Mouse (Mus musculus) MEL (cell line): ENCODE measurements around the gene Acer1. TPM values are rescaled to one million over a fixed set of nuclear protein-coding genes. Genes with fewer than 3 reads are reported as not detected.

Experiments
- DNase-seq: peaks from one replicate; pipeline ENCODE4 v3.0.0; 2011; ENCODE audit warnings: low read depth, low spot score
- H3K27ac ChIP-seq: 2 replicates; pipeline ENCODE4 v1.5.1; 2012; ENCODE audit warnings: low read depth, mild to moderate bottlenecking, control low read depth, low read length, moderate library complexity; ENCODE audit not compliant: control insufficient read depth
- H3K27me3 ChIP-seq, 2 experiments: fragments of 150-350 bp in 1 of 2; sonication (generic) in 1 of 2; 2 replicates each; pipeline ENCODE4 v1.6.1; 2012; ENCODE audit warnings: low read length in 2 of 2, mild to moderate bottlenecking in 2 of 2, improper control_type of control experiment in 1 of 2, moderate library complexity in 1 of 2; ENCODE audit not compliant: insufficient read depth in 2 of 2, control insufficient read depth in 1 of 2
- H3K36me3 ChIP-seq, 2 experiments: 2 replicates each; pipeline ENCODE4 v1.6.1; 2012 to 2014; ENCODE audit warnings: low read length in 2 of 2, improper control_type of control experiment in 1 of 2, inconsistent platforms in 1 of 2, mild to moderate bottlenecking in 1 of 2; ENCODE audit not compliant: insufficient read depth in 2 of 2, control insufficient read depth in 1 of 2
- H3K4me1 ChIP-seq, 2 experiments: fragments of 150-350 bp in 1 of 2; sonication (generic) in 1 of 2; 2 replicates each; pipeline ENCODE4 v1.6.1; 2012; ENCODE audit warnings: low read length in 2 of 2, improper control_type of control experiment in 1 of 2, mild to moderate bottlenecking in 1 of 2; ENCODE audit not compliant: insufficient read depth in 2 of 2, control insufficient read depth in 1 of 2
- H3K4me3 ChIP-seq, 2 experiments: fragments of 150-350 bp in 1 of 2; sonication (generic) in 1 of 2; 2 replicates each; pipeline ENCODE4 v1.5.1; 2012; ENCODE audit warnings: low read depth in 2 of 2, low read length in 2 of 2, mild to moderate bottlenecking in 2 of 2, moderate library complexity in 2 of 2, control low read depth in 1 of 2, improper control_type of control experiment in 1 of 2; ENCODE audit not compliant: control insufficient read depth in 1 of 2, insufficient read depth in 1 of 2
- H3K79me2 ChIP-seq: 2 replicates; pipeline ENCODE4 v1.6.1; 2012; ENCODE audit warnings: mild to moderate bottlenecking, low read length, moderate library complexity; ENCODE audit not compliant: control insufficient read depth, poor library complexity, insufficient read depth
- H3K9ac ChIP-seq: 2 replicates; pipeline ENCODE4 v1.6.1; 2012; ENCODE audit warnings: low read depth, mild to moderate bottlenecking, control low read depth, low read length, moderate library complexity; ENCODE audit not compliant: control insufficient read depth, poor library complexity, severe bottlenecking
- H3K9me3 ChIP-seq: fragments of 150-350 bp; sonication (generic); replicated peaks from 2 replicates; pipeline ENCODE4 v1.6.1; 2012; ENCODE audit warnings: mild to moderate bottlenecking, low read length, improper control_type of control experiment, moderate library complexity; ENCODE audit not compliant: insufficient read depth
- BHLHE40 ChIP-seq: IDR thresholded peaks from 2 replicates; pipeline ENCODE4 v1.6.1; 2012; ENCODE audit warnings: low read depth, mild to moderate bottlenecking, inconsistent platforms, low read length, improper control_type of control experiment, borderline replicate concordance
- CTCF ChIP-seq, 3 experiments: IDR thresholded peaks in 2 of 3; conservative IDR thresholded peaks in 1 of 3; 2 replicates each; pipeline ENCODE4 v1.5.1; 2011 to 2012; ENCODE audit warnings: low read length in 3 of 3, low read depth in 2 of 3, mild to moderate bottlenecking in 2 of 3, improper control_type of control experiment in 1 of 3, inconsistent platforms in 1 of 3, mixed read lengths in 1 of 3, moderate library complexity in 1 of 3; ENCODE audit not compliant: control insufficient read depth in 1 of 3, insufficient read depth in 1 of 3, poor library complexity in 1 of 3, severe bottlenecking in 1 of 3
- E2F4 ChIP-seq: IDR thresholded peaks from 2 replicates; pipeline ENCODE4 v1.6.1; 2011; ENCODE audit warnings: low read depth, low read length, improper control_type of control experiment, borderline replicate concordance
- EP300 ChIP-seq, 2 experiments: IDR thresholded peaks; 2 replicates each; pipeline ENCODE4 v1.6.1; 2011; ENCODE audit warnings: improper control_type of control experiment in 2 of 2, low read length in 2 of 2, low read depth in 1 of 2, mild to moderate bottlenecking in 1 of 2
- ETS1 ChIP-seq: IDR thresholded peaks from 2 replicates; pipeline ENCODE4 v1.6.1; 2012; ENCODE audit warnings: low read depth, mild to moderate bottlenecking, inconsistent platforms, low read length, improper control_type of control experiment, moderate library complexity
- JUND ChIP-seq: IDR thresholded peaks from 2 replicates; pipeline ENCODE4 v1.6.1; 2011; ENCODE audit warnings: low read depth, mild to moderate bottlenecking, improper control_type of control experiment, low read length
- MAFK ChIP-seq: IDR thresholded peaks from 2 replicates; pipeline ENCODE4 v1.6.1; 2011; ENCODE audit warnings: low read depth, mild to moderate bottlenecking, low read length, improper control_type of control experiment, borderline replicate concordance
- MAX ChIP-seq: IDR thresholded peaks from 2 replicates; pipeline ENCODE4 v1.6.1; 2011; ENCODE audit warnings: low read length, improper control_type of control experiment
- MEF2A ChIP-seq: IDR thresholded peaks from 2 replicates; pipeline ENCODE4 v1.6.1; 2014; ENCODE audit warnings: low read depth, mild to moderate bottlenecking, inconsistent platforms, low read length, improper control_type of control experiment; ENCODE audit not compliant: poor library complexity, insufficient replicate concordance, severe bottlenecking; ENCODE audit errors: extremely low read depth
- MXI1 ChIP-seq: IDR thresholded peaks from 2 replicates; pipeline ENCODE4 v1.6.1; 2011; ENCODE audit warnings: mild to moderate bottlenecking, low read depth, low read length, improper control_type of control experiment
- POLR2AphosphoS5 ChIP-seq: IDR thresholded peaks from 2 replicates; pipeline ENCODE4 v1.6.1; 2012; ENCODE audit warnings: low read depth, borderline replicate concordance, mild to moderate bottlenecking, inconsistent platforms, low read length, moderate library complexity, mixed read lengths
- RAD21 ChIP-seq: IDR thresholded peaks from 2 replicates; pipeline ENCODE4 v1.6.1; 2011; ENCODE audit warnings: mild to moderate bottlenecking, low read depth, low read length, improper control_type of control experiment
- SIN3A ChIP-seq: IDR thresholded peaks from 2 replicates; pipeline ENCODE4 v1.6.1; 2012; ENCODE audit warnings: low read length, improper control_type of control experiment, inconsistent platforms
- TAL1 ChIP-seq: IDR thresholded peaks from 2 replicates; pipeline ENCODE4 v1.6.1; 2012; ENCODE audit warnings: mild to moderate bottlenecking, inconsistent platforms, low read length, moderate library complexity, mixed read lengths
- TBP ChIP-seq: IDR thresholded peaks from 2 replicates; pipeline ENCODE4 v1.8.0; 2011; ENCODE audit warnings: low read depth, low read length, improper control_type of control experiment
- UBTF ChIP-seq: IDR thresholded peaks from 2 replicates; pipeline ENCODE4 v1.6.1; 2012; ENCODE audit warnings: low read depth, mild to moderate bottlenecking, inconsistent platforms, low read length, improper control_type of control experiment, moderate library complexity, borderline replicate concordance; ENCODE audit not compliant: insufficient read depth
- USF2 ChIP-seq, 2 experiments: IDR thresholded peaks; 2 replicates each; pipeline ENCODE4 v1.6.1; 2011 to 2012; ENCODE audit warnings: improper control_type of control experiment in 2 of 2, low read length in 2 of 2, borderline replicate concordance in 1 of 2, inconsistent platforms in 1 of 2, low read depth in 1 of 2, mild to moderate bottlenecking in 1 of 2; ENCODE audit not compliant: insufficient read depth in 1 of 2
- polyA plus RNA-seq, 2 experiments: library from polyadenylated mRNA; stranded (reverse) in 1 of 2; unstranded in 1 of 2; fragments of >175 nt in 1 of 2; fragments of >200 nt in 1 of 2; gene quantifications; 2 replicates each; pipeline versions ENCODE4 v1.2.1 to v1.2.4; 2012; ENCODE audit warnings: low replicate concordance in 2 of 2, low read depth in 1 of 2; ENCODE audit not compliant: insufficient read length in 2 of 2, insufficient read depth in 1 of 2, missing spikeins in 1 of 2
- total RNA-seq: library from RNA; depleted of rRNA; stranded (reverse); fragments of 300-350 nt; gene quantifications from 2 replicates; pipeline ENCODE4 v1.2.3, GENCODE M21; 2012

The Acer1 gene
- total and polyA plus RNA-seq, 3 experiments = 0.03 TPM; not detected in 2

DNA sequence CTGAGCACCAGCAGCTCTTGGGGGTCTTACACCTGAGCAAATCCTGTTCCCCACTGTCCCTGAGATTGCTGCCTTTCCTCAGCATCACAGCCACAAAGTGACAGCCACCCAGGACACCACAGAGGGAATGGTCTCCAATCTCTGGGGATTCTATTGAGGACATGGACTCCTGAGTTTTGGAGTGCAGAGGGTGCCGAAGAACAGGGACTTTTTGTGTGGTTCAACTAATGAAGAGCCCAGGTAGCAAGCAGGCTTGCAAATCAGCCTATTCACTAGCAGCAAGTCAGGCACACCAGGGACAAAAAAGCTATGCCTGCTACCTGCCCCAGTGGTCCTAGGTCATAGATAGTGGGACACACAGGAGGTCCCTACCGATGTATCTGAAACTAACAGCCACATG, 48.5 kb downstream of the Acer1 start:
- DNase-seq = no peak
- Histone ChIP-seq H3K9ac (no peak overlapping the region), H3K4me3 (no peak overlapping the region), H3K4me1 (peaks cover 3 to 24% of the 10 kb centered on the region in 2 experiments), H3K79me2 (peaks cover 58% of the 10 kb centered on the region), H3K27me3 (no peaks in the 10 kb centered on the region; a peak in 1 of 4 replicates), H3K36me3 (peaks cover 0 to 21% of the 10 kb centered on the region in 2 experiments; a peak in 2 of 4 replicates), H3K27ac (no peak overlapping the region), H3K9me3 (no peaks in the 10 kb centered on the region)
- TF ChIP-seq TAL1 (no peak), MAX (no peak), ETS1 (no peak), JUND (no peak), CTCF (IDR thresholded peaks at IDR 0.05 in 2 of 3, conservative IDR thresholded peaks at IDR 0.05 in 1 of 3; ENCODE audit: control insufficient read depth in 1 of 3, insufficient read depth in 1 of 3, low read depth in 2 of 3, low read length in 3 of 3, poor library complexity in 1 of 3, severe bottlenecking in 1 of 3) (no peak), E2F4 (no peak), MAFK (no peak), RAD21 (no peak), UBTF (no peak)

DNA sequence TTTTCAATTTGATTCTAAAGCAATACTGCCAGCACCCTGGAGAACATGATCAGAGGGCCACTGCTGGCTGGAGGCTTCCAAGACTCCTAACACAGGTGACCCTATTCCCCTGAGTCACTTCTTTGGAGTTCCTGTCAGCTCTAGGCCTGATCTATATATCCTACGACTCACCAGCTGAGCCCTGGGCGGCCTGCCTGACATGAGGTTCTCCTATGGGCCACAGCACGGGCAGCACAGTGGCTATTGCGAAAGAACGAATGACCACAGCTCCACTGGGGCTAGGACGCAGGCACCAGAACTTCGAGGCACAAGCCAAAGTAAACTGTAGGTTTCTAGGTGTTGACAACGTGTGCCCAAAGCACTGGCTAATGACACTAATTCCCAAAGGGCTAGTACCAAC, 51.9 kb downstream of the Acer1 start:
- Histone ChIP-seq H3K4me3 (no peak overlapping the region), H3K9me3 (no peaks in the 10 kb centered on the region), H3K27me3 (no peaks in the 10 kb centered on the region), H3K79me2 (peaks cover 61% of the 10 kb centered on the region), H3K4me1 (peaks cover 10 to 29% of the 10 kb centered on the region in 2 experiments), H3K36me3 (peaks cover 0 to 26% of the 10 kb centered on the region in 2 experiments; a peak in 2 of 4 replicates), H3K9ac (no peak overlapping the region), H3K27ac (no peak overlapping the region)
- DNase-seq = no peak
- no peak for TF ChIP-seq MEF2A
- no peak for TF ChIP-seq CTCF (IDR thresholded peaks at IDR 0.05 in 2 of 3, conservative IDR thresholded peaks at IDR 0.05 in 1 of 3; ENCODE audit: control insufficient read depth in 1 of 3, insufficient read depth in 1 of 3, low read depth in 2 of 3, low read length in 3 of 3, poor library complexity in 1 of 3, severe bottlenecking in 1 of 3)
- no peak for TF ChIP-seq POLR2AphosphoS5
- TF ChIP-seq TAL1 = no peak
- no peak for TF ChIP-seq E2F4
- no peak for TF ChIP-seq RAD21

DNA sequence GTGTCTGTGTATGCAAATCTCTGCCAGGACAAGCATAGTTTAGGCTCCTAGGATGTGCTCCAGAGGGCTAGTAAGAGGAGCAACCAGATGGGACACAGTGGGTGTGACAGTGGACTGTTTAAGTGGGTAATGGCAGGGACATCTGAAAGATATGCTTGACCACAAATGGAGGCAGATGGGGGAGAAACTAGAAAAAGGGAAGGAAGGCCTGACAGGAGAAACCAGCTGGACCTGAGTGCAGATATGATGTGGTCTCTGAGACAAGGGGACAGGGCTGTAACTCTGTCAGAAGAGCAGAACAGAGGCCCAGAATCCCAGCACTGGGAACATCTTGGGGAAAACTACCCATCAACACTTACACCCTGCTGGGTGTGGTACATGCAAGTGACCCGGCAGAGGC, 52.4 kb downstream of the Acer1 start:
- Histone ChIP-seq H3K36me3 (peaks cover 0 to 26% of the 10 kb centered on the region in 2 experiments; a peak in 3 of 4 replicates), H3K9me3 (no peaks in the 10 kb centered on the region), H3K79me2 (peaks cover 56% of the 10 kb centered on the region), H3K27ac (no peak overlapping the region), H3K4me3 (no peak overlapping the region), H3K9ac (no peak overlapping the region), H3K4me1 (peaks cover 10 to 29% of the 10 kb centered on the region in 2 experiments), H3K27me3 (no peaks in the 10 kb centered on the region)
- TF ChIP-seq USF2 (IDR thresholded peaks at IDR 0.05; ENCODE audit: borderline replicate concordance in 1 of 2, insufficient read depth in 1 of 2, low read depth in 1 of 2, low read length in 2 of 2) (no peak), SIN3A (peak; percentile 64), MEF2A (no peak), TBP (no peak), BHLHE40 (no peak), EP300 (IDR thresholded peaks at IDR 0.05; ENCODE audit: low read depth in 1 of 2, low read length in 2 of 2) (0 out of 4 replicates have a peak, but pooled peaks of 1 of the 2 experiments have one; percentile 5), RAD21 (no peak), MXI1 (0 out of 2 replicates have a peak, but pooled peaks have one; percentile 7), TAL1 (peak; percentile 21; the same call in 1 of the 2 replicates), ETS1 (peak; percentile 72)
- DNase-seq = peak; percentile 38
